Mouse (Mus musculus): ENCODE data around the gene Miox.
A peak's percentile ranks its signal among the peaks of the same experiment; 100 is the strongest.

Miox gene

DNA sequence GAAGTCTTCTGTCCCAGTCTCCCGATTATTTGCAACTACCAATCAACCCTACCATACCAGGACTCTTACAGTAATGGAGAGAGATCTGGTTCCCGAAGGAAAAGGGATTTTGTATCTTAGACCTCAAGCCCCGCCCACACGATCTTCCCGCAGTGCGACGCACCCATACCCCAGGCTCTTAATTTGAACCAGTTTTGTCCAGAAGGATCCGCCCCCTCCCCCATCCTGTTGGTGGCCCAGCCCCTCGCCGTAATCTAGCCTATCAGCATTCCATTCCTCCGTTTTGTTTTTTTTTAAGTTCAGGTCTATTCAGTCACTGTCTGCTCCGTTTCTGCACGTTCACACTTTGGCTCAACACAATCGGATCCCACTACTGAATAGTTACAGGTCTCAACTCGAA lies 22.2 kb downstream of the Miox start:
- no peak for TF ChIP-seq NANOG (IDR thresholded peaks at IDR 0.05; ENCODE audit: borderline replicate concordance, low read length)
- no peak for TF ChIP-seq CTCF (conservative IDR thresholded peaks at IDR 0.05; ENCODE audit: low read length)
- no peak for TF ChIP-seq POU5F1 (IDR thresholded peaks at IDR 0.05; ENCODE audit: borderline replicate concordance, low read length)
- Histone ChIP-seq H3K4me3 (replicated peaks; ENCODE audit: low read length) (peak overlapping the region; percentile 98), H3K9me3 (ENCODE audit: low read length) (no peaks in the 10 kb centered on the region), H3K27me3 (ENCODE audit: insufficient read depth, low read length) (no peaks in the 10 kb centered on the region), H3K4me1 (replicated peaks; ENCODE audit: low read depth, low read length) (peaks cover 82% of the 10 kb centered on the region), H3K36me3 (ENCODE audit: insufficient read depth, low read length) (peaks cover 74% of the 10 kb centered on the region)

DNA sequence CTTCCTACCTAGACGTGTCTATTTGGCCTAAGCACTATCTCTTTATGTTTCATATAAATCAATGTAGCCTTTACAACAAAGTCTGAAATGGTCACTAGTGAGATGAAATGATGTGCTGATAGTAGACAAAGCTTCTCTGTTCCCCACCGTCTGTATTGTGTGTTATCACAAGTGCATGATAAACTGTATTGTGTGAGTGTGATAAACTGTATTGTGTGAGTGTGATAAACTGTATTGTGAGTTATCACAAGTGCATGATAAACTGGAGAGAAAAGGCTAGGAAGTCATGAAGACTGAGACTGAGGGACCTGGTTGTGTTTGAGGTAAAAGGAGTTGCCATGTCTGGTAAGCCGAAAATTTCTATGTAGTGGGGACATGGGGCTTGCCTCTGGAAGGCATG lies 24.6 kb downstream of the Miox start:
- Histone ChIP-seq H3K36me3 (ENCODE audit: insufficient read depth, low read length) (peaks cover 74% of the 10 kb centered on the region), H3K9me3 (ENCODE audit: low read length) (no peaks in the 10 kb centered on the region), H3K27me3 (ENCODE audit: insufficient read depth, low read length) (no peaks in the 10 kb centered on the region), H3K4me1 (replicated peaks; ENCODE audit: low read depth, low read length) (peaks cover 69% of the 10 kb centered on the region), H3K4me3 (replicated peaks; ENCODE audit: low read length) (no peak overlapping the region)
- TF ChIP-seq POU5F1 (IDR thresholded peaks at IDR 0.05; ENCODE audit: borderline replicate concordance, low read length) (no peak), CTCF (conservative IDR thresholded peaks at IDR 0.05; ENCODE audit: low read length) (no peak), NANOG (IDR thresholded peaks at IDR 0.05; ENCODE audit: borderline replicate concordance, low read length) (no peak)

DNA sequence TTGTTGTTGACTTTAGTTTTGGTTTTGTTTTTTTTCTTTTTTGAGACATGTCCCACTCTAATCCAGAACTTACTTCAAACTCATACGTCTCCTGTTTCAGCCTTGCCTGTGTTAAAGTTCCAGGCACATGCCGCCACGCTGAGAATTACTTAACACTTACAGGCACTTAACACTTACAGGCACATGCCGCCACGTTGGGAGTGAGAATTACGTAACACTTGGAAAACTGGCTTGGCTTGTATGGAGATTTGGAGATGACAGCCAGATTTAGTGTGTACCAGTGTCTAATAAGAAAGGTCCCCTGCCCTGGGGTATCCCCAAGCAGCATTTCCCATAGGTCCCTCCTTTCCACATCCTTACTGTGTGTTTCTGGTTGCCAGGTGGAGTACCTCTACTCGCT lies 28.9 kb downstream of the Miox start:
- no peak for TF ChIP-seq POU5F1 (IDR thresholded peaks at IDR 0.05; ENCODE audit: borderline replicate concordance, low read length)
- no peak for TF ChIP-seq CTCF (conservative IDR thresholded peaks at IDR 0.05; ENCODE audit: low read length)
- no peak for TF ChIP-seq NANOG (IDR thresholded peaks at IDR 0.05; ENCODE audit: borderline replicate concordance, low read length)
- no peak overlapping the region for H3K4me3 ChIP-seq (replicated peaks; ENCODE audit: low read length)

DNA sequence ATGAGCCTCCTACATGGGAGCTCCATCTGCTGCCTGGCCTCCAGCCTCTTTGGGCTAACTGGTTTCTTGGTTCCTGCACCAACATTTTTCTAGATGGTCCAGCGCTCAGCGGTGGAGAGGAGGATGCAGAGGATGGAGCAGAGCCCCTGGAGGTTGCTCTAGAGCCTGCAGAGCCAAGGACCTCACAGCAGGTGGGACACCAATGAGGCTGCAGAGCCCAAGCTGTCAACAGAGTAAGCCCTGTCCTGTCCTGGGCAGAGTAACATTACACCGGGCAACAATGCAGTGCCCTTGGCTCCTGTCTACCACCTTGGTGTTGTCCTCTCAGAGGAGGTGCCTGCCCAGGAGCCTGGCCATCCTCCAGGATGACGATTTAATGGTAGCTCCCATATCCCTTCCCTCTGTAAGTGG lies 30.9 kb downstream of the Miox start:
- Histone ChIP-seq H3K36me3 (ENCODE audit: insufficient read depth, low read length) (peaks cover 100% of the 10 kb centered on the region), H3K4me1 (replicated peaks; ENCODE audit: low read depth, low read length) (peaks cover 48% of the 10 kb centered on the region), H3K4me3 (replicated peaks; ENCODE audit: low read length) (no peak overlapping the region), H3K27me3 (ENCODE audit: insufficient read depth, low read length) (no peaks in the 10 kb centered on the region), H3K9me3 (ENCODE audit: low read length) (no peaks in the 10 kb centered on the region)
- TF ChIP-seq POU5F1 (IDR thresholded peaks at IDR 0.05; ENCODE audit: borderline replicate concordance, low read length) (no peak), CTCF (conservative IDR thresholded peaks at IDR 0.05; ENCODE audit: low read length) (no peak), NANOG (IDR thresholded peaks at IDR 0.05; ENCODE audit: borderline replicate concordance, low read length) (no peak)

More for the DNA sequence above, 28.9 kb downstream of the Miox start:
- no peaks in the 10 kb centered on the region for H3K27me3 ChIP-seq (ENCODE audit: insufficient read depth, low read length)
- no peaks in the 10 kb centered on the region for H3K9me3 ChIP-seq (ENCODE audit: low read length)
- peaks cover 49% of the 10 kb centered on the region for H3K4me1 ChIP-seq (replicated peaks; ENCODE audit: low read depth, low read length)
- peaks cover 100% of the 10 kb centered on the region for H3K36me3 ChIP-seq (ENCODE audit: insufficient read depth, low read length)

DNA sequence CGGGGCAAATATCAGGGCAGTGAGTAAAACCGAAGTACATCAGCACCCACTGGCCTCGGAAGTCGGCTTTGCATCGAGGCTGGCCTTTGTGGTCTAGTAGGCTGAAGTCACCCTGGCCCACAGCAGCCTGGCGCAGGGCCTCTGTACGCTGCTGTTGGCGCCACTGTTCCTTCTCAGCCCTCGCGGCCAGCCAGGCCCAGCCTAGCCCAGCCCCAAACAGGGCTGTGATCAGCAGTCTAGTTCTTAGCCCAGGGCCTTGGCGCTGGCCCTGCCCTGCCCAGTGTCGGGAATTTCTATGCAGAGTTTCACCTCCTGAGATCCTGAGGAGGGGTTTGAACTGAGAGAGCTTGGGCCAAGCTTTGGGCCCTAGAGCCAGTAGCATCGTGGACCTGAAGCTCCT lies 37.9 kb downstream of the Miox start:
- Histone ChIP-seq H3K4me3 (replicated peaks; ENCODE audit: low read length) (peak overlapping the region; percentile 88), H3K36me3 (ENCODE audit: insufficient read depth, low read length) (peaks cover 62% of the 10 kb centered on the region), H3K4me1 (replicated peaks; ENCODE audit: low read depth, low read length) (peaks cover 77% of the 10 kb centered on the region), H3K27me3 (ENCODE audit: insufficient read depth, low read length) (peaks cover 8% of the 10 kb centered on the region), H3K9me3 (ENCODE audit: low read length) (no peaks in the 10 kb centered on the region)
- TF ChIP-seq POU5F1 (IDR thresholded peaks at IDR 0.05; ENCODE audit: borderline replicate concordance, low read length) (no peak), NANOG (IDR thresholded peaks at IDR 0.05; ENCODE audit: borderline replicate concordance, low read length) (no peak), CTCF (conservative IDR thresholded peaks at IDR 0.05; ENCODE audit: low read length) (no peak)

DNA sequence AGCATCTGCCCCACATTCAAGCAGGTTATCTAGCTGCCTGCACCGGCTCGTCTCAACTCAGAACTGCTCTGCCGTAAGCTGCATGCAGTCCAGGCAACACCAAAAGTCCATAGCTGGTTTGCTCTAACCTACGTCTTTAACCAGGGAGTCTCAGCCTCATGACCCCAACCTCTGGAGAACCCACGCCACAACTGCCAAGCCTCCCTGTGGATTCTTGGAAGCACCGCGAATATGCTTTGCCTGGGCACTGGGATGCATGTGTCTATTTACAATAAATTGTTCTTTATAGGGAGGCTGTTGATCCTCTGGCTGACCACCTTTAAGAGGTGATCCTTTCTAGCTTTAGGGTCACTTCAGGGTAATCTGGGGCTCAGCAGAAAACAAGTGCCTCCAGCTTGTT lies 38.3 kb downstream of the Miox start:
- Histone ChIP-seq H3K27me3 (ENCODE audit: insufficient read depth, low read length) (peaks cover 12% of the 10 kb centered on the region), H3K4me3 (replicated peaks; ENCODE audit: low read length) (peak overlapping the region; percentile 88), H3K4me1 (replicated peaks; ENCODE audit: low read depth, low read length) (peaks cover 82% of the 10 kb centered on the region), H3K36me3 (ENCODE audit: insufficient read depth, low read length) (peaks cover 57% of the 10 kb centered on the region), H3K9me3 (ENCODE audit: low read length) (no peaks in the 10 kb centered on the region)
- TF ChIP-seq POU5F1 (IDR thresholded peaks at IDR 0.05; ENCODE audit: borderline replicate concordance, low read length) = no peak
- no peak for TF ChIP-seq CTCF (conservative IDR thresholded peaks at IDR 0.05; ENCODE audit: low read length)
- TF ChIP-seq NANOG (IDR thresholded peaks at IDR 0.05; ENCODE audit: borderline replicate concordance, low read length) = no peak

DNA sequence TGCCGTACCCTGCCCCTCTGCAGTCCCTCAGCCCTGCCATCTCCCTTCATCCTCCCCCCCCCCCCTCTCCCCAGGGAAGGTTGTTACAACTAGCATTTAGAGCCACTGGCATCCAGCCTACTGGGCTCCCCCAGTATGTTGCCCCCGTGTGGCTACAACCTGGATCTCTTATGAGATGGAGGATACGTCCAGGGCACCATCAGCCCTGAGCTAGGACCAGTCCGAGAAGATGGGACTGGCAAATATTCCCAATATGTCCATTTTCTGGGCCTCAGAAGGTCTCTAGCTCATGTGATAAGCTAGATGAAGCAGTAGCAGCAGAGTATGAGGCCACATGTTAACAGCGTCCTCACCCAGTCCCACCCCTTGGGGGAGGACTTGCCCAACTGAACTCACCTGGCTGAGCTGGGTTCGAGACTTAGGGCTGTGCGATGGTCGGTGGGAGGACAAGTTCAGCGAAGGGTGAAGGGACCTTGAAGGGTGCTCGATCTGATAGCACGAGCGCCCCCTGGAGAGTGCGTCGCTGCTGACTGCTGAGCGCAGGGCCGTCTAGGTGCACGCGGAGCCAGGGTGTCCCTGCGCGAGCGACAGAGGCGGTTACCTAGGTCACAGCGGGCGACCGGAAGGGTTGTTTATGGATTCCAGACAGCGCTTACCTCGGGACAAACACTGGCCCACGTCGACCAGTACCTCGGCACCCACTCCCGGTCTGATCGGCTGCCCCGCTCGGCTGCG lies 39.0 kb downstream of the Miox start:
- TF ChIP-seq POU5F1 (IDR thresholded peaks at IDR 0.05; ENCODE audit: borderline replicate concordance, low read length) (no peak), NANOG (IDR thresholded peaks at IDR 0.05; ENCODE audit: borderline replicate concordance, low read length) (no peak), CTCF (conservative IDR thresholded peaks at IDR 0.05; ENCODE audit: low read length) (no peak; the same call in 1 of the 2 replicates)
- Histone ChIP-seq H3K9me3 (ENCODE audit: low read length) (no peaks in the 10 kb centered on the region), H3K4me1 (replicated peaks; ENCODE audit: low read depth, low read length) (peaks cover 84% of the 10 kb centered on the region), H3K4me3 (replicated peaks; ENCODE audit: low read length) (peak overlapping the region; percentile 88), H3K36me3 (ENCODE audit: insufficient read depth, low read length) (peaks cover 50% of the 10 kb centered on the region), H3K27me3 (ENCODE audit: insufficient read depth, low read length) (peaks cover 19% of the 10 kb centered on the region)

DNA sequence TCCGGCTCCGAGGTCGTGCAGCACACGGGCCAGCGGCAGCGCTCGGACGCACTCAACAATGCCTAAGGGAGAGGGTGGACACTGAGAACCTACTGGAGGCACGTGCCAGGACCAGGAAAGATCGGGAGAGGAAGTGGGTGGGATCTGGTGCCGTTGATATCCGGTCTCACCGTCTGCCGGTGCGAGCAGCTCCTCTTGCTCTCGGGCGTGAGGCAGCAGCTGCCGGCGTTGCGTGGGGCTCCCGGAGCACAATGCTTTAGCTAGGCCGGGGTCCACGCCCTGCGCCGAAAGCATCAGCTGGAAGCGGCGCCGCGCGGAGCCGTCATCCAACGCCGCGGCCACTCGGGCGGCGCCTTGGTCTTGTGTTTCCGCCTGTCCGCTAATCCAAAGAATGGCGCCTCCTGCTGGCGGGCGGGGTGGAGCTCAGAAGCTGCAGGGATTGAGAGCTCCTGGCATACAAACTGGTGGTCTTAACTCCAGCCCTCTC lies 39.6 kb downstream of the Miox start, which contains the start of gene Sco2:
TSS of gene Sco2 (minus strand) at position 85 of the 487 bp plus-strand sequence.
- Histone ChIP-seq H3K9me3 (ENCODE audit: low read length) (no peaks in the 10 kb centered on the region), H3K36me3 (ENCODE audit: insufficient read depth, low read length) (peaks cover 44% of the 10 kb centered on the region), H3K27me3 (ENCODE audit: insufficient read depth, low read length) (peaks cover 25% of the 10 kb centered on the region), H3K4me3 (replicated peaks; ENCODE audit: low read length) (peak within 1 kb of the TSS; percentile 88), H3K4me1 (replicated peaks; ENCODE audit: low read depth, low read length) (peaks cover 84% of the 10 kb centered on the region)
- TF ChIP-seq CTCF (conservative IDR thresholded peaks at IDR 0.05; ENCODE audit: low read length) (peak; percentile 54), NANOG (IDR thresholded peaks at IDR 0.05; ENCODE audit: borderline replicate concordance, low read length) (no peak)

Data from E14TG2a.4 (cell line).